Mouse (Mus musculus) stomach, postnatal 0 days (tissue): ENCODE results near the gene Creld2.

Experiments used
- CTCF ChIP-seq: IDR thresholded peaks from 2 replicates; pipeline ENCODE4 v1.5.1; 2016; ENCODE audit warnings: antibody characterized with exemption, low read depth, mild to moderate bottlenecking, moderate library complexity
- EP300 ChIP-seq: optimal IDR thresholded peaks from 2 replicates; pipeline ENCODE3; 2016; ENCODE audit warnings: antibody characterized with exemption

GRCm38 (mm10) chr15:88848661-88849060 lies 29.2 kb downstream of the Creld2 start:
- TF ChIP-seq CTCF (no peak), EP300 (no peak)
